Mouse (Mus musculus) heart, postnatal 10 days (tissue): ENCODE results near the gene Mogat2. TPM values are rescaled to one million over a fixed set of nuclear protein-coding genes. Genes with fewer than 3 reads are reported as not detected.
A peak's percentile ranks its signal among the peaks of the same experiment; 100 is the strongest.

Experiments
- DNase-seq, 2 experiments: peaks; one replicate each; pipeline ENCODE4 v3.0.0; 2021
- intact Hi-C: fragments of 180-260 bp; cut with DNase I; formaldehyde crosslinking; loops from one replicate; pipeline ENCODE4 v1.15.1; 2025
- total RNA-seq, 2 experiments: library from RNA; stranded (reverse); gene quantifications; 2 replicates each; pipeline ENCODE4 v1.2.3; 2021

Mogat2 gene
- total RNA-seq, 2 experiments from 2014 or later = not detected

DNA sequence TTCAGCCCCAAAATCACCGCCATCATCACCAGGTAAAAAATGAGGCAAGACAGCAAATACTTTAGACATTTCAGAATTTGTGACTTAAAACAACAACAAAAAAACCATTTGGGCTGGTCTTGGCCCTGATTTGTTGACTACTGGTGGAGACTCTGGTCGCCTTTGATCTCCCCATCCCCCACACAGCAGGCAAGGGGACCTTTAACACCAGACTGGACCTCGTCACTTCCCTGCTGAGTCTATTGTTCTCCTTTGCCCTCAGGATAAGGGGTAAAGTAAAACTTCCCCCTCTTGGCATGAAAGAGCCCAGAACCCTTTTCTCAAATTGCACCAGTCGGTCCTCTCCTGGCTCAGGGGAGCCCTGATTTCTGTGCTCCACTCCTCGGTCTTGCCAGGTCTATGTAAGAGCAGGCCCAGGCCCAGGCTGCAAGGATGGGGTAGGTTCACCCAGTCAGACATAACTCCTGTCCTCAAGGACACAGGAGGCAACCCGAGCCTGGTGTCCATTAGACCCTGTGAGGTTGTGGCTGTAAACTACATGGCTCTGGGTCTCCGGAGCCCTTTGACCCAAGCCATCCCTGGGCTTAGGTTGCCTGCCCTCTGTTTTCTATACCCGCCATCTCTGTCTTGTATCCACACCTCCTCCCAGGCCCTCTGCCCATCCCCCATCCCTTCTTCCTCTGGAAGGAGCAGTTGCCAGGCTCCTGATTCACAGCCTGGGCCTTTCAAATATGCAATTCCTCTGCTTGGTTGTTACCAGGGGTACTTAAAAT is 1.3 kb downstream of the Mogat2 start:
- no peak for DNase-seq
- intact Hi-C loops = no loop called here

DNA sequence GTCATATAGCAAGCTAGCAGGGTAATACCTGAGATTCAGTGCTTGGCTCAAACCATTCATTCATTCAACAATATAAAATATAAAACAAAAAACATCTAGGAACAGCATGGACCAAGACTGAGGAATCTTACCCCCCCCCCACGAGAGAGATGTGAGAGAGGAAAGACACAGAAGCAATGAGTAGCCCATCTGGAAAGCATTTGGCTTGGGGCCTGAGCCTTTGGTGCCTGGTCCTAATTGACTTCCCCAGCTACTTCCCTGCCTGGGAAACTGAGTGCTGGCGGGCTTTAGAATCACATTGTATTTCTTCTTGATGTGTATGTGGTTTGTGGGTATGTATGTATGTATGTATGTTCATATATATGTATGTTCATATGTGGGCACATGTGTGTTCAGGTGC is 2.8 kb downstream of the Mogat2 start:
- no peak for DNase-seq
- intact Hi-C loops = no loop called here

DNA sequence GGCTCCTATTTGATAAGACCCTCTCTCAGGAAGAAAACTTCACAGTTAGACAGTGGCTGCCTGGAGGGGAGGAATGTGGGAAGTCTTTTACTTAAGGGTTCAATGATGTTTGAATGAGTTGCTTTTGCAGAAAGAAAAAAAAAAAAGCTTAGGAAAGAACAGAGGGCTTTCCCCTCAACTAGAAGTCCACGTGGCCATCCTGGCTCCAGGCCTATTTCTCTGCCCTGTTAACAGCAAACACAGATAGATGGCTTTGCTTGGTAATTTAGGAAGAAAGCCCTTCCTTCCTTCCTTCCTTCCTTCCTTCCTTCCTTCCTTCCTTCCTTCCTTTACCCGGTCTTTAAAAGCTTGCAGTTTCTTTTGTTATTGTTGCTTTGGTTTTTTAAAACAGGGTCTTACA is 3.5 kb downstream of the Mogat2 start:
- no peak for DNase-seq
- intact Hi-C loops = no loop called here

DNA sequence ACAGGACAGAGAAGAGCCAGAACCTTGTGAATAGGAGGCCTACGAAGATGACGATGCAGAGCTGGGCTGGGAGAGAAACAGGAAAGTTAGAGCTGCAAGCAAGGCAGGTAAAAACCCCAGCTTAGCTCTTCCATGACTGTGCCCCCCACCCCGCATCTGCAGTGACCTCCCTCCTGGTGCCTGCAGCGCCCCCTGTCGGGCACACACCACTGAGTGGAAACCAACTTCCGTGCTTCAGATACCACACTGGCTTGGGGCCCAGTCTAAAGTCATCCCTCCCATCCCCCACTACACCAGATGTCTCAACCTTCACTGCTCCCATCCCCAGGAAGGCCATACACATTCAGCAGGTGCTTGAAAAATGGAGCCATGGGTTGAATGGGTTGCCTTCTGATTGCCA is 5.8 kb downstream of the Mogat2 start:
- intact Hi-C loops = no loop called here
- DNase-seq = peak in 1 of 2 experiments; percentile 23

DNA sequence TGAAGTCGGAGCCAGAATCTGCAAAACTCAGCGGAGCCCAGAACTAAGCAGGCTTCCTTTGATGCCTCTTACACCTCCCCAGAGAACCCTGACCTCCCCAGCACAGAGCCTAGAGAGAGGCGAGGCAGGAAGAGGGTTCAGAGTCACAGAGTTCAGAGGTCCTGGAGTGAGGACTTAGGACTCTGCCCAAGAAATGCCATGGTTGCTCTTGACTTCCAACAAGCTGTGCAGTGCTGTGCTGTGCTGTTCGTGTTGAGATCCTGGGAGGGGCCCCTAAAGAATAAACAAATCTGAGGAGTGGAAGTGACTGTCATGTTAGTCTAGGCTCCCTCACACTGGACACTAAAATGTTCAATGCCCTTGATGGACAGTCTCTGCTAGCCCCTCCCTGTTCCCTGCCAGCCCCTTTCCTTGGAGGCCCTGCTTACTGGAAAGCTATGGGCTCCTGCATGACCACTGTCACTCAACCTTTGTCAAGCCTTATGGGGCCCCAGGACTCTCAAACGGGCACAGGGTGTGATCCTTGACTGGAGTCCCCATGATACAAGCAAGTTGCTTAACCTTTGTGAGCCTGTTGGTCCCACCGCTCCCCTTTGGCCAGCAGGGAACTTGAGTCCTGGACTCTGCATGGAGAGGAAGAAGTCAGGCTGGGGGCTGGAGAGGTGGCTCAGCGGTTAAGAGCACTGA is 8.2 kb downstream of the Mogat2 start:
- intact Hi-C loops = no loop called here

DNA sequence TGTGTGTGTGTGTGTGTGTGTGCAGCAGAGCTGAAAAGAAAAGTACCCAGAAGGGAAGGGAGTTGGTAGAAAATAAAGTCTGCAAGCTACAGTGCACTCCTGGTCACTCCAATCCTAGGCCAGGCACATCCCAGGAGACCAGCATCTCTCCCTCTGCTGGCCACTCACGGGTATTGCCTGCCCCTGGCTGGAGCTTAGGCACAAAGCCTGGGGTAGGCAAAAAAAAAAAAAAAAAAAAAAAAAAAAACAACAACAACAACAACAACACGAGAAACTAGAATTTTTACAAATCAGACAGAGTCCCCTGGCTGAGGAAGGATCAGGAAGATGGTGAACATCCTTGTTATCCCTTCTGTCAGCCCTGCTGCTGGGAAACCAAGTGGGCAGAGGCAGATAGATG is 9.0 kb downstream of the Mogat2 start:
- DNase-seq = peak; percentile 58 to 71
- intact Hi-C loops = loop anchor here (5.0 kb wide), 1 partner anchor 47 kb away; the partner anchor contains the start of gene Dgat2

More for the DNA sequence above, 8.2 kb downstream of the Mogat2 start:
- no peak for DNase-seq

DNA sequence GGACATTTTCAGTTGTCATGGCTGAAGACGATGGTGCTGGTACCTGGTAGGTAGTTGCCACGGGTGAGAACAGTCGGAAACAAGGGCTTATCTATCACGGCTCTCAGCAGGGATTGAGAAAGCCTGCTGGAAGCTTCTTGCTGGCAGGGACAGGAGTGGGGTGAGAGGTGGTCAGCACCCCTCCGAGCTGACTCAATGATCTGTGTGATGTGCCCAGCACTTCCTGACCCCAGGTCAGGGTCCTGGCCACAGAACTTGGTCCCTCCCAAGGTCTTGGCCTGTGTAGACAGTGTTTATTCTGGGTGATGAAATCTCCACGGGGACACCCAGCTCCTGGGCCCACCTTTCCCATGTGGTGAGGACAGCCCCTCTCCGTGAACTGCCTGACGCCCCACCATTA is 9.6 kb downstream of the Mogat2 start:
- intact Hi-C loops = loop anchor here (5.0 kb wide), 1 partner anchor 47 kb away; the partner anchor contains the start of gene Dgat2
- no peak for DNase-seq

DNA sequence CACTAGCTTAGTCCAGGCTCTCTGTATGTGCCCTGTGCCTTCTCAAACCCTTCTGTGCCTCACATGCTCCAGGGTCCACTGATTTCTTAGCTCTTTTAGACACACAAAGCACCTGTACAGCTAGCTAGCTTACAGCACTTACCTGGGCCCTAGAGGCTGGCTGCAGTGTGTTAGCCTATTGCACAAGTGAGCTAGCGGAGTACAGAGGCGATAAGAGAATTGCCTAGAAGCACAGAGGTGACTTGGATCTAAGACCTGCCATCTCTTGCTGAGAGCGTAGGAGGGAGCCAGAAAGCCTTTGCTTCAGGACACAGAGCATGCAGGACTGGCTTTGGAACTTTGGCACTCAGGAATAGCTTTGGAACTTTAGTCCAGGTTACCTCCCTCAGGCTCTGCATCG is 11.2 kb downstream of the Mogat2 start:
- no peak for DNase-seq
- intact Hi-C loops = loop anchor here (5.0 kb wide), 1 partner anchor 45 kb away; the partner anchor contains the start of gene Dgat2

DNA sequence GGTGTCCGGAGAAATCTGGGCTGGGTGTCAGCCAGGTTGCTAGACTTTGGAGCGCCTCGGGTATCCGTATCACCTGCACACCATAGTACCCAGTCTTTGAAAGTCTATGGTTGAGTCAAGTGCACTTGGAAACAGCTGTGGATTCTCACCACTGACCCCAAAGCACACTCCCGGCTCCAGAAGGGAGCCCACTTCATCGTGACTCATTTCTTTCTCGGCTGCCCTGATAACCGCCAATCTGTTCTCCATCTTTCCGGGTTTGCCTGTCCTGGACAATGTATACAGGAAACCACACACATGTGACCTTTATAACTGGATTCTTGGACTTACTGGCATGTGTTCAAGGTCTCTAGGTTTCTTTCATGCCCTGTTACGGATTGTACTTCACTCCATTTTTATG is 11.8 kb downstream of the Mogat2 start:
- DNase-seq = no peak
- intact Hi-C loops = loop anchor here (5.0 kb wide), 1 partner anchor 44 kb away; the partner anchor contains the start of gene Dgat2

DNA sequence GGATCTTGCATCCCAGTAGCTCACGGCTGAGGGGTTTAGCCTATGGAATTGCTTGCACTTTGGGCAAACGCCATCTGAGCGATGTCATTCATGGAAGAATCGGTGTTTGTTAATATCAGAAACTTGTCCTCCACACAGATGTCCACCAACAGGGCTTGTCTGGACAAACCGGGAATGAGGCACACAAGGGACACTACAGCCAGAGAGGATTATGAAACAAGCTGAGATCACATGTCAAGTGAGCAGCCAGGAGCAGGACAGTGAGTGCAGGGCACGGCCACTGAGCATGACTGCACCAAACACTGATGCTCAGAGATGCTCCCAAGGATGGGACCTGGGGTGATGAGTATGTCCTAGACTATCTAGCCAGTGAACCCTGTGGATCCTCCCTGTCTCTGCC is 13.0 kb downstream of the Mogat2 start:
- intact Hi-C loops = loop anchor here (5.0 kb wide), 1 partner anchor 43 kb away; the partner anchor contains the start of gene Dgat2
- DNase-seq = peak; percentile 42 to 55

- intact Hi-C loops = loop anchor here (5.0 kb wide), 1 partner anchor 42 kb away; the partner anchor contains the start of gene Dgat2
These were observed 13.7 kb downstream of the Mogat2 start for GRCm38 (mm10) chr7:99224648-99225190.

GRCm38 (mm10) chr7:99224225-99224624 is 14.2 kb downstream of the Mogat2 start:
- intact Hi-C loops = no loop called here

More at GRCm38 (mm10) chr7:99224648-99225190, 13.7 kb downstream of the Mogat2 start:
- no peak for DNase-seq

DNA sequence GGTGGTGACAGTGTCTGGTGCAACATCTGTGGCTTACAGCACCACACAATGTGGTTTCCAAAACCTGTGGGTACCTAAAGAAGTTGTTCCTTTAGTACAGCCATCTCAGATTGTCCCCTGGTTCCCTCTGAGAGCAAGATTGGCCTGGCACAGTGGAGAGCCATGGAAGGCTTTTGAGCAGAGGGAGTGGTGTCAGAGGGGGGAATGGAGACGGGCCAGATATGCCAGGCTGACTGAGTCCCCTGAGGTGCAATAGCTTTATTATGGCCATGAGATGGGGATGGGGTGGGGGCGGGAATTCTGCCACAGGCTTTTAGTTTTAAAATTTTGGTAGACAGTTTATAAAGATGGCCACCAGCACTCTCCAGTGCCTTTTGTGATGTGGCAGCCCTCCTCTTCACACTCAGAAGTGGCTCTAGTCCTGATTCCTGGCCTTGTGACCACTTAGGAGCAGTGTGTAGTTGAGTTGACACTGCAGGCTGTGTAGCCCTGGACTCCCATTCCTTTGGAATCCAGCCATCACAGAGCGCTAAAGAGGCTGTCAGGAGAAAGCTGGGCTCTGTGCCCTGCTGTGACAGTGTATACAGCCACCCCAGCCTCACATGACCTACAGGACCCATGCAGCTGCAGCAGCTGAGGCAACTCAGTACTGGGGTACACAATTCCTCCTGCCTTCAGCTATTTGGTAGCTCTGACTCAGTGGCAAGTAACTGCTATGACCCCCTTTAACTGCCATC is 20.9 kb downstream of the Mogat2 start:
- intact Hi-C loops = loop anchor here (5.0 kb wide), 1 partner anchor 55 kb away; no protein-coding TSS in a partner anchor
- peak; percentile 87 to 91 for DNase-seq

More at GRCm38 (mm10) chr7:99224225-99224624, 14.2 kb downstream of the Mogat2 start:
- DNase-seq = no peak

GRCm38 (mm10) chr7:99215347-99215855 is 23.0 kb downstream of the Mogat2 start:
- intact Hi-C loops = loop anchor here (5.0 kb wide), 1 partner anchor 53 kb away; no protein-coding TSS in a partner anchor
- peak; percentile 79 for DNase-seq

GRCm38 (mm10) chr7:99214621-99215185 is 23.7 kb downstream of the Mogat2 start:
- intact Hi-C loops = loop anchor here (5.0 kb wide), 1 partner anchor 52 kb away; no protein-coding TSS in a partner anchor
- DNase-seq = no peak

GRCm38 (mm10) chr7:99213686-99214085 is 24.7 kb downstream of the Mogat2 start:
- DNase-seq = no peak
- intact Hi-C loops = no loop called here

- intact Hi-C loops = no loop called here
These were observed 25.4 kb downstream of the Mogat2 start for GRCm38 (mm10) chr7:99213056-99213455.

GRCm38 (mm10) chr7:99208704-99209103 is 29.7 kb downstream of the Mogat2 start:
- intact Hi-C loops = no loop called here
- no peak for DNase-seq

More at GRCm38 (mm10) chr7:99213056-99213455, 25.4 kb downstream of the Mogat2 start:
- no peak for DNase-seq

- no peak for DNase-seq
- intact Hi-C loops = no loop called here
These were observed 32.1 kb downstream of the Mogat2 start for GRCm38 (mm10) chr7:99206364-99206763.

DNA sequence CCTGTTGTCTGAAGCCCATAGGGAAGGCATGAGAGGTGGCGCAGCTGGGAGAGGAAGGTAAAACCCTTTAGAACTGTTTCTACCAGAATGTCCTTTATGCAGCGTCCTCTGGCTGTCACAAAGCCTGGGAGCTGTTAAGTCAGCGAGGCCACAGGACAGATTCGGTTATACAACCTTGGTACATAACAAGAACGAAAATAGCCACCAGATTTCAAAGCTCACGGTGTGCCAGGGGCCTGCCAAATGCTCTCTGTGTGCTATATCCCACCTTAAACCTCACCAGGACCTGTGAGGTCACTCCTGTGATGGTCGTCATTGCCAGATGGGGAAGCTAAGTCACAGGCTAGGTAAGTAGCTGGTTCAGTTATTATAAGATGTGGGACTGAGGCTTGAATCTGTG is 36.3 kb downstream of the Mogat2 start:
- peak; percentile 67 to 71 for DNase-seq
- intact Hi-C loops = loop anchor here (5.0 kb wide), 1 partner anchor 40 kb away; no protein-coding TSS in a partner anchor
